In genomic region chr7:127260309-127261111, GRCm38 (mm10) we compare ENCODE assay signal across 8 mouse cellular contexts. TPM values are rescaled to one million over a fixed set of nuclear protein-coding genes. Genes with fewer than 3 reads are reported as not detected.
DNase-seq lines count a peak whose midpoint lies in the region; ATAC-seq lines count a peak whose summit lies in the region.

Dctpp1 (minus strand) TSS chr7:127260709.

- no peak within 1 kb of the TSS for H3K27ac ChIP-seq in forebrain, embryonic 14.5 days (ENCODE audit: low read depth, low read length)
- H3K27ac ChIP-seq in neural tube, embryonic 15.5 days (replicated peaks): peak within 1 kb of the TSS; percentile 61

- DNase-seq in ES-CJ7 (ENCODE audit: low read depth, low spot score): peak; percentile 99
- peak; percentile 97 for DNase-seq in cerebellum, adult 11 months
- DNase-seq in forebrain, embryonic 14.5 days (ENCODE audit: low spot score): peak; percentile 99
- peak; percentile 94 to 95 for DNase-seq in heart, postnatal 14 days
- DNase-seq in layer of hippocampus, adult 11-12 months (ENCODE audit: low spot score): peak; percentile 99
- DNase-seq in lung, adult 18-20 months: peak; percentile 99
- DNase-seq in testis, postnatal 14 days (ENCODE audit: low spot score): peak; percentile 97

- intact Hi-C loops in heart, postnatal 14 days (cut with DNase I): loop anchor here (2.0 to 5.0 kb wide), 2 partner anchors 14 to 87 kb away; partner anchors contain the start of genes Sephs2 and Zfp768

- peak; percentile 99 for ATAC-seq in forebrain, embryonic 14.5 days
- peak; percentile 99 for ATAC-seq in neural tube, embryonic 15.5 days (ENCODE audit: low FRiP score)

- H3K27me3 ChIP-seq in forebrain, embryonic 14.5 days (replicated peaks; ENCODE audit: control insufficient read depth, insufficient read depth, low read length): no peaks in the 10 kb centered on the region
- no peaks in the 10 kb centered on the region for H3K27me3 ChIP-seq in neural tube, embryonic 15.5 days (replicated peaks)

- under 1% methylated on average over 50 of the region's 50 CpGs for WGBS in forebrain, embryonic 14.5 days
- under 1% methylated on average over 50 of the region's 50 CpGs for WGBS in neural tube, embryonic 15.5 days

- H3K4me1 ChIP-seq in forebrain, embryonic 14.5 days (ENCODE audit: control insufficient read depth, insufficient read depth, low read length): no peaks in the 10 kb centered on the region
- peaks cover 18% of the 10 kb centered on the region for H3K4me1 ChIP-seq in neural tube, embryonic 15.5 days

- peak within 1 kb of the TSS; percentile 70 for H3K4me2 ChIP-seq in forebrain, embryonic 14.5 days (ENCODE audit: low read length)
- peak within 1 kb of the TSS; percentile 78 for H3K4me2 ChIP-seq in neural tube, embryonic 15.5 days

- peak within 1 kb of the TSS; percentile 70 for H3K9ac ChIP-seq in forebrain, embryonic 14.5 days (ENCODE audit: low read length)
- peak within 1 kb of the TSS; percentile 66 for H3K9ac ChIP-seq in neural tube, embryonic 15.5 days (replicated peaks)

- no peaks in the 10 kb centered on the region for H3K9me3 ChIP-seq in forebrain, embryonic 14.5 days (replicated peaks; ENCODE audit: control insufficient read depth, low read length)
- no peaks in the 10 kb centered on the region for H3K9me3 ChIP-seq in neural tube, embryonic 15.5 days (replicated peaks)

- H3K4me3 ChIP-seq in forebrain, embryonic 14.5 days (ENCODE audit: low read depth, low read length): peak within 1 kb of the TSS; percentile 59
- peak within 1 kb of the TSS; percentile 57 for H3K4me3 ChIP-seq in neural tube, embryonic 15.5 days (replicated peaks)

- peaks cover 20% of the 10 kb centered on the region for H3K36me3 ChIP-seq in forebrain, embryonic 14.5 days (ENCODE audit: control insufficient read depth, insufficient read depth, low read length)
- H3K36me3 ChIP-seq in neural tube, embryonic 15.5 days: no peaks in the 10 kb centered on the region

RNA-seq across cellular contexts. Expression of gene Dctpp1, which starts in this region (rescaled TPM):
- polyA plus RNA-seq in forebrain, embryonic 14.5 days (2014; fragmentation: Nextera tagmentation; extraction: Ambion mirVana): 169 and 219 TPM in 2 replicates
- 10 to 100 TPM; 38.4 to 46.7 TPM for total RNA-seq in heart, postnatal 14 days (2021)
- polyA plus RNA-seq in neural tube, embryonic 15.5 days (2015; fragmentation: Nextera tagmentation; extraction: Ambion mirVana): 128 and 136 TPM in 2 replicates
